Mouse (Mus musculus) forebrain, embryonic 14.5 days (tissue): ENCODE measurements at regions not wholly inside any gene's neighbourhood (a gene's known extent, or its start where the extent isn't known, plus 50 kb on each side); places are given as distances from the start of the nearest gene placed in this dataset.

Source experiments
- ATAC-seq: fragments of 200-750 bp; cut with Nextera tagmentation; 2 replicates; pipeline ENCODE4 v1.8.0; 2017; ENCODE audit warnings: mild to moderate bottlenecking, moderate library complexity
- DNase-seq: peaks from one replicate; pipeline ENCODE4 v3.0.0-alpha.2; 2015; ENCODE audit warnings: low spot score
- H3K27ac ChIP-seq: fragments of 300-500 bp; sonication (generic); 2 replicates; pipeline ENCODE4 v1.5.1; 2014; ENCODE audit warnings: low read depth, mild to moderate bottlenecking, control low read depth, low read length, moderate library complexity
- H3K27me3 ChIP-seq: fragments of 300-500 bp; sonication (generic); replicated peaks from 2 replicates; pipeline ENCODE4 v1.6.1; 2014; ENCODE audit warnings: low read length, control low read depth, mixed read lengths; ENCODE audit not compliant: control insufficient read depth, insufficient read depth
- H3K36me3 ChIP-seq: fragments of 300-500 bp; sonication (generic); 2 replicates; pipeline ENCODE4 v1.6.1; 2014; ENCODE audit warnings: low read length, control low read depth; ENCODE audit not compliant: control insufficient read depth, insufficient read depth
- H3K4me1 ChIP-seq: fragments of 300-500 bp; sonication (generic); 2 replicates; pipeline ENCODE4 v1.6.1; 2014; ENCODE audit warnings: antibody characterized with exemption, low read length, control low read depth; ENCODE audit not compliant: control insufficient read depth, insufficient read depth
- H3K4me2 ChIP-seq: fragments of 300-500 bp; sonication (generic); 2 replicates; pipeline ENCODE4 v1.6.1; 2014; ENCODE audit warnings: mild to moderate bottlenecking, control low read depth, low read length
- H3K4me3 ChIP-seq: fragments of 300-500 bp; sonication (generic); 2 replicates; pipeline ENCODE4 v1.5.1; 2014; ENCODE audit warnings: low read depth, low read length, control low read depth
- H3K9ac ChIP-seq: fragments of 300-500 bp; sonication (generic); 2 replicates; pipeline ENCODE4 v1.6.1; 2014; ENCODE audit warnings: mild to moderate bottlenecking, low read length, control low read depth, moderate library complexity
- H3K9me3 ChIP-seq: fragments of 300-500 bp; sonication (generic); replicated peaks from 2 replicates; pipeline ENCODE4 v1.6.1; 2016; ENCODE audit warnings: low read length, control low read depth, mixed read lengths; ENCODE audit not compliant: control insufficient read depth
- WGBS: fragments of 180-500 bp; shearing (Covaris S2); extraction: QIAGEN DNeasy Blood & Tissue Kit; methylation state at CpG from one replicate; pipeline ENCODE4 v1.1.7; 2014; 5-methylcytosine and 5-hydroxymethylcytosine counted together

GRCm38 (mm10) chr17:63662251-63662650 is 162.4 kb upstream of the Fbxl17 start:
- Histone ChIP-seq H3K4me1 (no peaks in the 10 kb centered on the region), H3K27me3 (no peaks in the 10 kb centered on the region), H3K9ac (no peak overlapping the region), H3K36me3 (no peaks in the 10 kb centered on the region), H3K9me3 (no peaks in the 10 kb centered on the region), H3K4me3 (no peak overlapping the region), H3K27ac (no peak overlapping the region), H3K4me2 (no peak overlapping the region)
- DNase-seq (no peak), ATAC-seq (no peak)
- 88% methylated on average over 12 of the region's 12 CpGs for WGBS

GRCm38 (mm10) chr17:63676791-63677190 is 177.0 kb upstream of the Fbxl17 start:
- no peak for ATAC-seq
- no peak for DNase-seq

GRCm38 (mm10) chr17:63677996-63678657 is 178.3 kb upstream of the Fbxl17 start:
- Histone ChIP-seq H3K4me1 (no peaks in the 10 kb centered on the region), H3K4me3 (no peak overlapping the region), H3K36me3 (no peaks in the 10 kb centered on the region), H3K27ac (no peak overlapping the region), H3K9me3 (no peaks in the 10 kb centered on the region), H3K27me3 (no peaks in the 10 kb centered on the region), H3K4me2 (no peak overlapping the region), H3K9ac (no peak overlapping the region)
- 84% methylated on average over 3 of the region's 3 CpGs for WGBS
- ATAC-seq (no peak), DNase-seq (no peak)

More at GRCm38 (mm10) chr17:63676791-63677190, 177.0 kb upstream of the Fbxl17 start:
- no peak overlapping the region for H3K4me3 ChIP-seq
- H3K27me3 ChIP-seq: no peaks in the 10 kb centered on the region
- no peak overlapping the region for H3K4me2 ChIP-seq
- 87% methylated on average over 8 of the region's 8 CpGs for WGBS
- H3K27ac ChIP-seq: no peak overlapping the region
- H3K36me3 ChIP-seq: no peaks in the 10 kb centered on the region
- no peaks in the 10 kb centered on the region for H3K9me3 ChIP-seq
- H3K9ac ChIP-seq: no peak overlapping the region
- no peaks in the 10 kb centered on the region for H3K4me1 ChIP-seq

- ATAC-seq (no peak), DNase-seq (no peak)
- Histone ChIP-seq H3K9me3 (no peaks in the 10 kb centered on the region), H3K9ac (no peak overlapping the region), H3K4me3 (no peak overlapping the region), H3K4me2 (no peak overlapping the region), H3K4me1 (no peaks in the 10 kb centered on the region), H3K27ac (no peak overlapping the region), H3K36me3 (no peaks in the 10 kb centered on the region), H3K27me3 (no peaks in the 10 kb centered on the region)
- WGBS: 76% methylated on average over 3 of the region's 3 CpGs
Measured at GRCm38 (mm10) chr17:63680479-63680878, 180.7 kb upstream of the Fbxl17 start.

- H3K4me1 ChIP-seq: no peaks in the 10 kb centered on the region
- no peaks in the 10 kb centered on the region for H3K36me3 ChIP-seq
- H3K27me3 ChIP-seq: no peaks in the 10 kb centered on the region
- no peak overlapping the region for H3K4me2 ChIP-seq
- no peaks in the 10 kb centered on the region for H3K9me3 ChIP-seq
- H3K9ac ChIP-seq: no peak overlapping the region
- 87% methylated on average over 9 of the region's 9 CpGs for WGBS
- DNase-seq (peak; percentile 12), ATAC-seq (no peak)
- no peak overlapping the region for H3K27ac ChIP-seq
- no peak overlapping the region for H3K4me3 ChIP-seq
Measured at GRCm38 (mm10) chr17:63683345-63683744, 179.5 kb upstream of the Fer start.

- H3K27me3 ChIP-seq: no peaks in the 10 kb centered on the region
- WGBS: 94% methylated on average over 3 of the region's 3 CpGs
- H3K4me1 ChIP-seq: no peaks in the 10 kb centered on the region
- no peak for ATAC-seq
- H3K9me3 ChIP-seq: no peaks in the 10 kb centered on the region
- H3K27ac ChIP-seq: no peak overlapping the region
- no peaks in the 10 kb centered on the region for H3K36me3 ChIP-seq
- no peak for DNase-seq
- no peak overlapping the region for H3K4me3 ChIP-seq
- no peak overlapping the region for H3K4me2 ChIP-seq
- H3K9ac ChIP-seq: no peak overlapping the region
Measured at GRCm38 (mm10) chr17:63684026-63684425, 178.8 kb upstream of the Fer start.

GRCm38 (mm10) chr17:63685956-63686355 is 176.9 kb upstream of the Fer start:
- no peak overlapping the region for H3K27ac ChIP-seq
- H3K27me3 ChIP-seq: no peaks in the 10 kb centered on the region
- H3K36me3 ChIP-seq: no peaks in the 10 kb centered on the region
- no peaks in the 10 kb centered on the region for H3K9me3 ChIP-seq
- DNase-seq: peak; percentile 11
- H3K4me3 ChIP-seq: no peak overlapping the region
- no peak overlapping the region for H3K4me2 ChIP-seq
- H3K9ac ChIP-seq: no peak overlapping the region
- WGBS: 20% methylated on average over 4 of the region's 4 CpGs
- no peaks in the 10 kb centered on the region for H3K4me1 ChIP-seq
- ATAC-seq: no peak

- Histone ChIP-seq H3K27ac (no peak overlapping the region), H3K4me1 (no peaks in the 10 kb centered on the region), H3K9ac (no peak overlapping the region), H3K27me3 (no peaks in the 10 kb centered on the region), H3K36me3 (no peaks in the 10 kb centered on the region), H3K9me3 (no peaks in the 10 kb centered on the region), H3K4me3 (no peak overlapping the region), H3K4me2 (no peak overlapping the region)
- WGBS: 64% methylated on average over 4 of the region's 4 CpGs
- no peak for ATAC-seq
- no peak for DNase-seq
Measured at GRCm38 (mm10) chr17:63686361-63686760, 176.5 kb upstream of the Fer start.

GRCm38 (mm10) chr17:63689291-63689690 is 173.6 kb upstream of the Fer start:
- H3K4me2 ChIP-seq: no peak overlapping the region
- no peak overlapping the region for H3K4me3 ChIP-seq
- no peaks in the 10 kb centered on the region for H3K27me3 ChIP-seq
- H3K36me3 ChIP-seq: no peaks in the 10 kb centered on the region
- 89% methylated on average over 8 of the region's 8 CpGs for WGBS
- no peak overlapping the region for H3K27ac ChIP-seq
- H3K4me1 ChIP-seq: no peaks in the 10 kb centered on the region
- DNase-seq: no peak
- no peak overlapping the region for H3K9ac ChIP-seq
- H3K9me3 ChIP-seq: no peaks in the 10 kb centered on the region
- no peak for ATAC-seq
